Mouse (Mus musculus) embryonic stem cell, embryonic (primary cell): ENCODE measurements around the gene Nacc1.

Experiments used
- CTCF ChIA-PET, 4 experiments: fragments of 300-600 bp in 2 of 4; fragments of 350-600 bp in 2 of 4; sonication (Branson Sonifier 250); formaldehyde crosslinking; loops; one replicate each; lab custom pipeline; 2022; ENCODE audit warnings: inconsistent platforms in 2 of 4; lab: Charles Lee
- POLR2A ChIA-PET, 4 experiments: fragments of 300-600 bp in 2 of 4; fragments of 350-600 bp in 2 of 4; sonication (Branson Sonifier 250); formaldehyde crosslinking; loops; one replicate each; lab custom pipeline; 2022; ENCODE audit warnings: antibody characterized with exemption in 4 of 4, inconsistent platforms in 1 of 4; lab: Charles Lee

The Nacc1 gene

GRCm38 (mm10) chr8:84657203-84657602 lies 30.5 kb downstream of the Nacc1 start:
- POLR2A ChIA-PET: interaction anchor here (0.6 to 10.9 kb wide), 37 partner anchors 8 to 491 kb away, joined by 3 to 557 read pairs (median 7); partner anchors contain the start of genes Nacc1 (in 3 of the 4), Trmt1 (in 3 of the 4), Calr (in 2 of the 4) and Gcdh (in 1 of the 4)

GRCm38 (mm10) chr8:84656641-84657126 lies 31.0 kb downstream of the Nacc1 start:
- ChIA-PET POLR2A (interaction anchor here (0.6 to 10.9 kb wide), 35 partner anchors 7 to 491 kb away, joined by 3 to 557 read pairs (median 7); partner anchors contain the start of genes Nacc1 (in 3 of the 4), Trmt1 (in 3 of the 4), Calr (in 2 of the 4) and Rad23a (in 1 of the 4)), CTCF (interaction anchor here in 3 of 4 experiments (0.6 to 2.8 kb wide), 11 partner anchors 9 to 293 kb away, joined by 3 to 12 read pairs (median 4); no protein-coding TSS in a partner anchor)

More at GRCm38 (mm10) chr8:84657203-84657602, 30.5 kb downstream of the Nacc1 start:
- CTCF ChIA-PET: interaction anchor here in 3 of 4 experiments (0.6 to 2.8 kb wide), 13 partner anchors 10 to 294 kb away, joined by 3 to 12 read pairs (median 4); no protein-coding TSS in a partner anchor

DNA sequence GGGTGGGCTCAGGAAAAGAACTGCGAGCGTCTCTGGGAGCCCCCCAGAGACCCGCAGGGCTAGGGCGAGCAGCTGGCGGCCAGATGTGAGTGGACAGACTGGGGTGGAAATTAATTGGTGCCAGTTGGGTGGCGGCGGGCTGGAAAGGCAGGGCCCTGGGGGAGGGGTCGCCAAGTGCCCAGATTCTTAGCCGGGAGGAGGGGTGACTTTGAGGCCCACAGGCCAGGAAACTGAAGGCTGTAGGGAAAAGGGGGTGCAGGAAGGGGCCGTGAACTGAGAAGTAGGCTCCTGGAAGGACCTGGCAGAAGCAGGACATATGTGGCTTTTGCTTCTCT lies 31.5 kb downstream of the Nacc1 start:
- ChIA-PET POLR2A (interaction anchor here (0.6 to 10.9 kb wide), 37 partner anchors 7 to 596 kb away, joined by 3 to 557 read pairs (median 7); partner anchors contain the start of genes Nacc1 (in 3 of the 4), Trmt1 (in 3 of the 4), Calr (in 2 of the 4) and Rad23a (in 1 of the 4)), CTCF (interaction anchor here in 3 of 4 experiments (0.5 to 3.9 kb wide), 9 partner anchors 9 to 807 kb away, joined by 3 to 17 read pairs (median 3); partner anchors contain the start of genes Nacc1 (in 1 of the 3) and Trmt1 (in 1 of the 3))

DNA sequence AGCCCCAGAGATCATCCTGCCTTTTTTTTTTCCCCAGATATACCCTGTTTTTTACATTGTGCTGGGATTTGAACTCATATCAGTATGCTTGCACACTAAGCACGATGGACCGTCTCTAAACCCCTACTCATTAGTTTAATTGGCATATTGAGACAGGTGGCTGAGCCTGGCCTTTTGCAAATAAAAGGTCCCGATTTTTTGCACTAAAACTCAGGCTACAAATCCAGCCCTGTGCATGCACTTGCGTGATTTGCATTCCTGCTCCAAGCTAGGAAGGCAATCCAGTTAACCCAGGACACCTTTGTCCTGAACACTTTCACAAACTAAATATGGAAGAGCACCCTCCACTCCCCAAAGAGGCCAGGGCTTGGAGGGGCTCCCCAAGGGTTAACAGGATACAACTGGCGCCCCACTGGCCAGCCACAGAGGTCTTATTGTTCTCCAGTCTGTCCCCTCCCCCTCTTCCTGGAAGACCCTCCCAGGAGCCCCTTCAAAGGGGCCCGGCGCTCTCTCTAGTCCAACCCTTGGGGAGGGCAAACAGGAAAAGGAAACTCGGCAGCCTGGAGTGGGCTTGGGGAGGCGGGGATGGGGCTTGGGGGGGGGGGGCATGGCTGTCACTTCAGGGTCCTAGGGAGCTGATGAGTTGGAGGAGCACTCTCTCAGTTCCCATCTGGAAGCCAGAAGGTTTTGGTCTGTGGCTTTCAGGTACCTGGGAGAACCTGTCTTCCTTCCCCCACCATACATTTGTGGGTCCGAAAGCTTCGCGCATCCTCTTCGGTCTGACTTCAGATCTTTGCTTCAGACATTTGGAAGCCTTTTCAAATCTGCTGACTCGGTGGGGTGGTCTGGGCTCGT lies 32.1 kb downstream of the Nacc1 start:
- CTCF ChIA-PET: interaction anchor here in 3 of 4 experiments (0.5 to 3.9 kb wide), 16 partner anchors 8 to 808 kb away, joined by 3 to 17 read pairs (median 4); partner anchors contain the start of genes Nacc1 (in 1 of the 3) and Trmt1 (in 1 of the 3)

GRCm38 (mm10) chr8:84654597-84654996 lies 33.1 kb downstream of the Nacc1 start:
- POLR2A ChIA-PET: interaction anchor here in 3 of 4 experiments (0.6 to 10.9 kb wide), 40 partner anchors 7 to 468 kb away, joined by 3 to 557 read pairs (median 5); partner anchors contain the start of genes Nacc1 (in 3 of the 3), Trmt1 (in 3 of the 3), Calr (in 2 of the 3) and Ier2 (in 2 of the 3)
- CTCF ChIA-PET: interaction anchor here in 3 of 4 experiments (0.7 to 3.9 kb wide), 17 partner anchors 9 to 249 kb away, joined by 3 to 17 read pairs (median 3); partner anchors contain the start of genes Nacc1 (in 1 of the 3) and Trmt1 (in 1 of the 3)

More for the DNA sequence above, 32.1 kb downstream of the Nacc1 start:
- POLR2A ChIA-PET: interaction anchor here (0.6 to 10.9 kb wide), 51 partner anchors 6 to 915 kb away, joined by 3 to 557 read pairs (median 5); partner anchors contain the start of genes Nacc1 (in 3 of the 4), Trmt1 (in 3 of the 4), Calr (in 2 of the 4) and Gcdh (in 1 of the 4)

DNA sequence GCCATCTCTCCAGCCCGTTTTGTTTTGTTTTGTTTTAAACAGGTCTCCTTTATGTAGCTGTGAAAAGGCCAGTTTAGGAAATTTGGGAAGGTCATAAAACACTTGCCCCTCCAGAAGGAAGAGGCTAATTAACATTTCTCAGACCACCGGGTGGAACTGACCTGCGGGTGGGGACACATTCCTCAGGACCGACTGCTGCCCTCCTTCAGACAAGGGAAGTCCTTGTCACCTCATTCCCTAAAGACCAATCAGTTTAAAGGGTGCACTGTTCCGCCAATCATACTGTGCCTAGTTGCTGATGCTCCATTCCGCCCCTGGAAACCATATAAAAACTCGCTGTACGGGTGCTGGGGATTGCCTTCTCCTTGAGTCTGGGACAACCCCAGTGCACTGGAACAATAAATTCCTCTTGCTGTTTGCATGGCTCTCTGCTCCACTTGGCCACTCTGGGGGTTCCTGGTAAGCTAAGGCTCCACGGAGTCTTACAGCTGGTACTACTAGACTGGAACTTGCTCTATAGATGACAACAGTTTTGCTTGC lies 34.5 kb downstream of the Nacc1 start:
- CTCF ChIA-PET: interaction anchor here in 3 of 4 experiments (0.7 to 3.9 kb wide), 5 partner anchors 11 to 162 kb away, joined by 3 to 17 read pairs (median 5); partner anchors contain the start of genes Nacc1 (in 1 of the 3) and Trmt1 (in 1 of the 3)
- POLR2A ChIA-PET: interaction anchor here in 3 of 4 experiments (0.6 to 10.9 kb wide), 32 partner anchors 9 to 377 kb away, joined by 3 to 557 read pairs (median 5); partner anchors contain the start of genes Nacc1 (in 3 of the 3), Ier2 (in 2 of the 3), Trmt1 (in 2 of the 3) and Calr (in 1 of the 3)

DNA sequence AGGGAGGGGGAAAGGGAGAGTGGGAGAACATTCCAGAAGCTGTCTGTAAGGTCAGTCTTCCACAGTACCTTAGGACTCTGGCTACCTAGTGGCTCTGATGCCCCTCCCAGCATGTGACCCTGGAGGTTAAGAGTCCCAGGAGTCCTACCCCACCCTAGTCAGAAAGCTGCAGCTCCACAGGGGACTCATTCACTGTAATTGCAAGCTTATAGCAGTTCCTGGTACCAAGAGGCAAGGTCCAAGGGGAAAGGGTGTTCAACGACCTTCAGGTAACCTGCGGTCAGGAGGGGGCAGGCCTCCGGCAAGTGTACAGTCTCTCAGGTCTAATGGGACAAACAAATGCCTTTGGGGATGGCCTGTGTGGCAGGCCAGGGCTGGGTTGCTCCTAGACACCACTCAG lies 37.4 kb downstream of the Nacc1 start:
- ChIA-PET POLR2A (interaction anchor here (0.6 to 5.2 kb wide), 42 partner anchors 8 to 453 kb away, joined by 3 to 221 read pairs (median 5); partner anchors contain the start of genes Ier2 (in 3 of the 4), Nacc1 (in 3 of the 4), Calr (in 1 of the 4) and Gcdh (in 1 of the 4)), CTCF (interaction anchor here (0.5 to 1.3 kb wide), 8 partner anchors 9 to 165 kb away, joined by 3 to 6 read pairs (median 3); no protein-coding TSS in a partner anchor)

DNA sequence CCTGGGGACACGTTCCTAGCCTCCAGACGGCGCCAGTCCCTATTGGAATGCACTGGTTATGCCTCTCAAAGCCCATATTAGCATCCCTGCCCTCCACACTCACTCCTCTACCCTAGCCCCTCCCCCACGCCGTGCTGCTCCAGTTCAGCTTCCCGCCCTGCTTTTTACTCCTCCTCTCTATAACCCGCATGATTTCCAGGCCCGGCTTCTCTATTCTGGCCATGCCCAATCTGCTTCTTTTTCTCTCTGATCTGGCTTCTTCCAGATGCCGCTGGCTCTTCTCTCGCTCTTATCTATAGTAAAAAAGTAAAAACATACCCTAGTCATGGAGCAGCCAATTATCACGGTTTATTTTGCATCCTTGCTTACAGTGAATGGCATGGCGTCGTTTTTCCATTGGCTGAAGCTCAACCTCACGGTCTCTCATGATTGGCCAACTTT lies 40.2 kb downstream of the Nacc1 start:
- ChIA-PET CTCF (interaction anchor here (0.5 to 1.8 kb wide), 18 partner anchors 8 to 328 kb away, joined by 3 to 8 read pairs (median 4); partner anchors contain the start of gene Nacc1 (in 1 of the 4)), POLR2A (interaction anchor here (0.5 to 5.2 kb wide), 34 partner anchors 8 to 448 kb away, joined by 3 to 221 read pairs (median 4); partner anchors contain the start of genes Ier2 (in 3 of the 4), Trmt1 (in 2 of the 4), Calr (in 1 of the 4) and Ccdc130 (in 1 of the 4))

GRCm38 (mm10) chr8:84646800-84647199 lies 40.9 kb downstream of the Nacc1 start:
- POLR2A ChIA-PET: interaction anchor here in 3 of 4 experiments (0.5 to 7.2 kb wide), 30 partner anchors 8 to 398 kb away, joined by 3 to 221 read pairs (median 4); partner anchors contain the start of genes Ier2 (in 3 of the 3), Nacc1 (in 2 of the 3), Trmt1 (in 2 of the 3) and Calr (in 1 of the 3)
- CTCF ChIA-PET: interaction anchor here (0.6 to 1.8 kb wide), 13 partner anchors 8 to 329 kb away, joined by 3 to 8 read pairs (median 4); partner anchors contain the start of gene Nacc1 (in 1 of the 4)

DNA sequence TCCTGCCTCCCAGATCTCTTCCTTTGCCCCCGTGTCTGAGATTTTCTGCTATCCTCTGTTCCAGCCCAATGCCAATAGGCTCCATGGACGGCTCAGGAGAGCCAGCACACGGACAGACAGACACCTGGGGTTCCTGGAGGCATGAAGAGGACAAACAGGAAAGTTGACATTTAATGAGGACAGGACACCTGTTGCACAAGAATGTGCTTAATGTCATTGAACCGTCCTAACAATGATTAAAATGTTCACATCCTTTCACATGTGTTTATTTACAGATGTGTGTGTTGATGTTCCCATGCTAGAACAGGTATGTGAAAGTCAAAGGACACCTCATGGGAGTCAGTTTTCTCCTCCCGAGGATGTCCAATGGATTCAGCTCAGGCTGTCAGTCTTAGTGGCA lies 44.6 kb downstream of the Nacc1 start:
- POLR2A ChIA-PET: interaction anchor here in 3 of 4 experiments (0.7 to 16.6 kb wide), 28 partner anchors 8 to 373 kb away, joined by 3 to 272 read pairs (median 4); partner anchors contain the start of genes Ier2 (in 3 of the 3), Calr (in 1 of the 3), Ccdc130 (in 1 of the 3) and Farsa (in 1 of the 3)
- CTCF ChIA-PET: interaction anchor here in 1 of 4 experiments (0.9 to 1.6 kb wide), 7 partner anchors 12 to 173 kb away, joined by 3 to 4 read pairs (median 4); partner anchors contain the start of genes Ier2, Nacc1 and Trmt1

- POLR2A ChIA-PET: interaction anchor here (0.6 to 16.6 kb wide), 36 partner anchors 8 to 812 kb away, joined by 3 to 272 read pairs (median 4); partner anchors contain the start of genes Ier2 (in 3 of the 4), Calr (in 1 of the 4), Ccdc130 (in 1 of the 4) and Trmt1 (in 1 of the 4)
- CTCF ChIA-PET: interaction anchor here in 3 of 4 experiments (0.6 to 1.6 kb wide), 13 partner anchors 11 to 244 kb away, joined by 3 to 8 read pairs (median 4); partner anchors contain the start of genes Ier2 (in 1 of the 3), Nacc1 (in 1 of the 3) and Trmt1 (in 1 of the 3)
Measured at GRCm38 (mm10) chr8:84641578-84642361, 45.9 kb downstream of the Nacc1 start.

GRCm38 (mm10) chr8:84640617-84641294 lies 46.9 kb downstream of the Nacc1 start:
- ChIA-PET POLR2A (interaction anchor here in 3 of 4 experiments (1.0 to 16.6 kb wide), 9 partner anchors 8 to 25 kb away, joined by 3 to 272 read pairs (median 10); partner anchors contain the start of gene Ier2 (in 1 of the 3)), CTCF (interaction anchor here in 3 of 4 experiments (0.6 to 0.8 kb wide), 3 partner anchors 14 to 154 kb away, joined by 3 to 8 read pairs (median 3); no protein-coding TSS in a partner anchor)

- ChIA-PET CTCF (no interaction called here), POLR2A (interaction anchor here in 3 of 4 experiments (0.7 to 16.6 kb wide), 11 partner anchors 7 to 58 kb away, joined by 3 to 272 read pairs (median 5); partner anchors contain the start of gene Ier2 (in 2 of the 3))
Measured at GRCm38 (mm10) chr8:84640010-84640588, 47.6 kb downstream of the Nacc1 start.
